Mouse (Mus musculus) embryo, embryonic 11 days (tissue): ENCODE data around the gene Atp5d.

Experiments used
- DNase-seq: peaks from one replicate; pipeline ENCODE4 v3.0.0-alpha.2; 2015

The Atp5d gene

GRCm38 (mm10) chr10:80169070-80169469 is 30.6 kb downstream of the Atp5d start:
- DNase-seq = no peak

- DNase-seq = no peak
Observed at GRCm38 (mm10) chr10:80169651-80170050, 31.2 kb downstream of the Atp5d start.

- DNase-seq = no peak
Observed at GRCm38 (mm10) chr10:80170052-80170451, 31.6 kb downstream of the Atp5d start.

- no peak for DNase-seq
Observed at GRCm38 (mm10) chr10:80170601-80171021, 32.2 kb downstream of the Atp5d start.

- no peak for DNase-seq
Observed at GRCm38 (mm10) chr10:80171252-80171651, 32.8 kb downstream of the Atp5d start.

DNA sequence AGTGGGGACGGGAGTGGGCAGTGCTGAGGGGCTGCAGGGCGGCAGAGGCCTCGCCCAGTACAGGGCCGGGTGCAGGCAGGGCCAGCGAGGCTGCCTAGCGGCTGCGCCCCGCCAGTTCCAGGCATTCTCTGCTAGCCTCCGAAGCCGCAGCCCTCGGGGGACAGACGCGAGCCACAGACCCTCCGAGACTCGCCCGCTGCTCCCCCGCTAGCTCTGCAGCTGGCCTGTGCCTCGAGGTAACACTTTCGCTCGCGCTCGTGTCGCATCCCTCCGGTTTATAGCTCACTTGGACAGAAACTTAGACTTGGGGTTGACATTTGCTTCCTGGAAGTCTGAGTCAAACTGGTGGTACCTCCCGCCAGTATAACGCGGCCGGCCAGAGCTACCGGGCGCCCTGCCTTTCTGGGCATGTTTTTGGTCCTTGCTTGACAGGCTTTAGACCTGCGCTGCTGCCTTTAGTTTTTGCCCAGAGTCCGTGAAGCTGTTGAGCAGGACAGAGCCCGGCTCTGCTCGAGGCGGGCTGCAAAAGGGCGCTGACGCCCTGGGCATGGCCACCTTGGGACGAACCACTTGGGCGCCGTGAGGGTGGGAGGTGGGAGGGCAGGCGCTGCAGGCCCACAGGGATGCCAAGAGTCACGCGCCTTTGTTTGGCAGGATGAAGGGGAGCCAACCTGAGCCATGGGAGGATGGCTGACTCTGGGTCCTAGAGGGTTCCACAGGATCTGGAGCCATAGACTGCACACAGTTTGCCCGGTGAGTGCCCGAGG is 33.5 kb downstream of the Atp5d start:
- no peak for DNase-seq

- DNase-seq = peak; percentile 94
Observed at GRCm38 (mm10) chr10:80172527-80173292, 34.3 kb downstream of the Atp5d start, which contains the start of gene 1600002K03Rik. Gene 1600002K03Rik, plus strand, starts transcription at chr10:80172944.

- DNase-seq = no peak
Observed at GRCm38 (mm10) chr10:80173358-80173757, 34.9 kb downstream of the Atp5d start.

DNA sequence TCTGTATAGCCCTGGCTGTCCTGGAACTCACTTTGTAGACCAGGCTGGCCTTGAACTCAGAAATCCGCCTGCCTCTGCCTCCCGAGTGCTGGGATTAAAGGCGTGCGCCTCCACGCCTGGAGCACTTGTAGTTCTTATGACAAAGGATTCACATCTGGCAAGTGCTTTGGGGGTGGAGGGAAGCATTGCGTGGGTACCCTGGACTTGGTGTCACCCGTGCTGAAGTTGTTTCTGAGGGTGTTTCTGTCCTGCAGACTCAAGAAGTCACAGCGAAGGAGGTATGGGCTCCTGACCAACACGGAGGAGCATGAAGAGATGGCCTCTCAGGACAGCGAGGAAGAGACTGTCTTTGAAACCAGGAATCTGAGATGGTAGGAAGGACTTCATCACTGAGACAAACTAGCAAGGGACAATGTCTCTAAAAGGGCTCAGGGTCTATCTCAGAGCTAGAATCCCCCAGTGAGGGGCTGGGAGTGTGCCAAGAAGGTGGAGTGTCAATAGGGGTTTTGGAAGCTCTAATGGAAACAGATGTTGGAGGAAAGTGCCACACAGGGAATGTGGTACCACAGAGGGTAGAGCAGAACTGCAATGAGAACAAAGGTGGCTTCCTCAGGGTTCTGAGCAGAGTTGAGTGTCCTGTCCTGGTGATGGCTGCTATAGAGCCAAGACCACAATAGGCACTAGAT is 35.7 kb downstream of the Atp5d start:
- no peak for DNase-seq

GRCm38 (mm10) chr10:80174705-80175104 is 36.3 kb downstream of the Atp5d start:
- peak; percentile 80 for DNase-seq

DNA sequence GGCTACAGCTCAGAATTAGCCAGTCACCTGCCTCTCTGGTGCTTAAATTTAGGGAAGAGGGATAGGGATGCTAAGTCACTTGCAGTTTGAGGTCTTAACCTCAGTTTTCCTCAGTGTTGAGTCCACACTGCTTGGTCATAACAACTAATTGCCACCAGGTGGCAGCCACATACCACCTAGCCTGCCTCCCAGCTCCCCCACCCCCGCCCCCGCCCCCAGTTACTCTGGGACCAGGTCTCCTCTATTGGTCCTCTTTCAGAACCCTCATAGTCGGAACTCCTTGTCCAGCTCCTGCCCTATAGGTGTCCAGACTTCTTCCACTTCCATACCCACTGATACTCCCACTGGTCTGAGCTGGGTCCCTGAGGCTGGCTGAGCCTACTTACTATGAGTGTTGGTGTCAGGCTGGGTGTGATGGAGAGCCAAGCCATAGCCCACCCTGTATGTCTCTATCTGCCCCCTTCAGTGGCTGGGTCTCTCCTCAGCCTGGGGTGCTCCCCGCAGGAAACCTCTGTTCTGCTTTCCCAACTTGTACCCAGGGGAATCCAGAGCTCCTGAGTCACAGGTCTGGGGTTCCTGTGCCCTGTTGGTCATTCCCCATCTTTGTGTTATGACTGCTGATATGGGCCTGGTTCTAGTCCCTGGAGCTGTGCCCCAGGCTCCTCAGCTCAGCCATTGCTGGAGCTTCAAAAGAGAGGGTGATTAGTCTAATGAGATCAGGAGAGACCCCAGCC is 37.3 kb downstream of the Atp5d start:
- peak; percentile 64 for DNase-seq

DNA sequence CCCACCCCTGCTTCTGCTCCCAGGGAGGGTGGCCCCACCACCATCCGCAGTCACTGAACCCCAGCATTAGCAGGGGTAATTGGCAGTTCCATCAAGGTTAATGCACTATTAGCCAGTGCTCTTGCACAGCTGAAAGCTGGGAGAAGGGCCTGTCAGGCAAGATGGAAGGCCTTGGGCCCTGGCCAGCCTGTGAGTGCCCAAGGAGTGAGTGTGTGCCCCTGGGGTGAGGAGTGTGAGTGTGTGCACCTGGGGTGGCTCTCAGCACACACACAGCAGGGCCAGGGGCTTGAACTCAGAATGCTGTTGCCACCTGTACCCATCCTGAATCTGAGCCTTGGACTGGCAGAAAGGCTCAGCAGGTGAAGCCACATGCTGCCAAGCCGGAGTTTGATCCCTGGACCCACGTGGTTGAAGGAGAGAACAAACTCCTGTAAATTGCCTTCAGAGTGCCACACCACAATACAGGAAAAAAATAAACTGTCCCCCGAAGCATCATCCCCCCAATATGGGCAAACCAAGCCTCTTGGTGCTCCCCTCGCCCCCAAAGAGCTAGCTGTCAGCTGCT is 37.9 kb downstream of the Atp5d start:
- no peak for DNase-seq

DNA sequence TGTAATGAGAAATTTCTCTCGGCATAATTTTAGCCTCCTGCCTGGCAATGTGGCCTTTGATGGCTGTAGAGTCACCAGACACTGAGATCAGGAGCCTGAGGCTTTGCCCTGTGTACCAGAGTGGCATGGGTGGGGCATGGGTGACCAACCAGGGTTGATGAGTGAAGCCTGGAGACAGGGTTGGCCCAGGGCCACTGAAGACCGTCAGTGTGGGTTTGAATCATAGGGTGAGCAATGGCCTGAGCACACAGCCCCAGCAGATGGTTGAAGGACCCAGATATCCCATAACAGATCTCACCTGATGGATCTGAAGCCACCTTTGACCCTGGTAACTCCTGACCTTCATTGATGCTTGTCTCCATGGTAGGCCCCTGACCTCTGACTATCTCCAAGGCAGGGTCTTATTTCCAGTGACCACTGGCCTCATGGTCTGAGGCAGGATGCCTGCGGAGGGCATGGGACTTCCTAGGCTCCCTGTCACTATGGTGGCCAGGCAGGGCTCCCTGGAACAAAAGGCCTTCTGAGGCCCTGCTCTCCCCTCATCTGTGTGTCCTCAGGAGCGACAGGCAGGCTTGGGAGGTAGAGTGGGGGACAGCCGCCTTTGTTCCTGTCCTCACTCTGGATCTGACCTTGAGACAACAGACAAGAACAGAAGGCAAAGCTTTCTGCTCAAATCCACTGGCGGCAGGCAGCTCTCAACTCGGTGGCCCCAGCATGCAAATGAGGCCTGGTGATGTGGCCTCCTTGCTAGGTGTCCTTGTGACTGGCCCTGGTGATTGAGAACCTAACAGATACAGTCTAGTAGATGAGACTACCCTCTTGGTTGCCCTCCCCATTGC is 39.2 kb downstream of the Atp5d start:
- no peak for DNase-seq

DNA sequence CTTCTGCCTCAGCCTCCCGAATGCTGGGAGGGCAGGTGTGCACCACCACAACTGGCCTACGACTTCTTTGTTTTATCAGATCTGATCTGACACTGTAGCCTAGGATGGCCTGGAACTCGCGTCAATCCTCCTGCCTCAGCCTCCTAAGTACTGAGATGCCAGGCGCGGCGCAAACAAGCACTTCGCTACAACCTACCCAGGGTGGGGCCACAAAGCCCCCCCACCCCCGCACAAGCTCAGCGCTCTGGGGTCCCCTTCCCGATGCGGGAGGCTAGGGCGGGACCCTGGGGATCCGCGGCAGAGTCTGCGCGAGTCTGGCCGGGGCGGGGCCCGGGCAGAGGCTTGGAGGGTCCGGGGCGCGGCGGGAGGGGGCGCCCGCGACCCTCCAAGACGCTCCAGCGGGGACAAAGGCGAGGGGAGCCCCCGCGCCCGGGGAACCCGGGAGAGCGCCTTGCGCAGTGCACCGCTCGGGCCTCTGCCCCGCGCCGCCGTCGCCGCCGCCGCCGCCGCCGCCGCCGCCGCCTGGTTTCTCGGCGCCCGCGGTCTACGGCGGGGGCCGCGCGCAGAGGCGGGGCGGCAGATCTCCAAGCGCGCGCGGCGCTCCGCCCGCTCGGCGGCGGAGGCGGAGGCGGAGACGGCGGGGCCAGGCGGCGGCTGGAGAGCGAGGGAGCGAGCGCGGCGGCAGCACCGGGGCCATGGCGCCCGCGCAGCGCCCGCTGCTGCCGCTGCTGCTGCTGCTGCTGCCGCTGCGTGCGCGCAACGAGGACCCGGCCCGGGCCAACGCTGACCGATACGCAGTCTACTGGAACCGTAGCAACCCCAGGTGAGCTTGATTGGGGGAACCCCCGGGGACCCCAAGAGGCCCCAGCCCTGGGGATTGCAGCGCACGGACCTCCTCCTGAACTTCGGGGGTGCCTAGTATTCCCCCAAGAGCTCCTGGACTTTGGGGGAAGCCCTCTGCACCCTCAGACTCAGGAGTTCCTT is 40.9 kb downstream of the Atp5d start, which contains the start of gene Efna2:
Gene Efna2 (plus strand): TSS at position 415 of the 984 bp plus-strand sequence.
- peak; percentile 92 for DNase-seq

DNA sequence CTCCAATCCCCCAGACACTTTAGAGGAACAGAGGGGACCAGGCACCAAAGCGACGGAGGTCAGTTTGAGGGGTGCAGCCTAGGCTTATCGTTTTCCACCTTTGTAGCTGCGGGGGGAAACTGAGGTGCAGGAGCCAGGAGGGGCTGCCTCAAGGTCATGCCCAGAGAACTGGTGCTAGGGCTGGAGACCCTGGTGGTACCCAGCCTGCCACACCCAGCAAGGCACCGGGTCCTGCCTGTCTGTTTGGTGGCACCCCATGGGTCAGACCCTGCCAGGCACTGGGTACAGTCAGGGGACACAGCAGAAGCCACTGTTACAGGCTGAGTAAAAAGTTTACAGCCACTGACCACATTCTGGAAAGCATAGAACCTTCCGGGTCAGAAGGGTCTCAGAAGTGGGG is 41.9 kb downstream of the Atp5d start:
- DNase-seq = no peak

DNA sequence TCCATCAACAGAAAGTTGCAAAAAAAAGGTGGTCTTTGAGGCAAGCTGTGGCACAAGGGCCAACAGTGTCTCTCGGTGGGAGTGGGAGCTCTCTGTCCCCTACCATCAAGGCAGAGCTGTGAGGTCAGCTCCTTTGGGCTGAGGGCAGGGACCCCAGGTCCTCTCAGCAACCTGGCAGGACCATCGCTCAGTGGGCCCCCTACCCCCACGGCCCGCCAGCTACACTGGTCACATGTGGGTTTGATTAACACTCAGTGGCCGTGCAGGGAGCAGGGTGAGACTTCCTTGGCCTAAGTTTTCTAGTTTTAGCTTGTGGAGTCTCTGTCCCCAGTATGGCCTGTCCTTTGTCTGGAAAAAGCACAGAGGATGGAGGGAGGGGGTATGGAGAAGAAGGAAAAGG is 42.4 kb downstream of the Atp5d start:
- no peak for DNase-seq

- DNase-seq = no peak
Observed at GRCm38 (mm10) chr10:80182547-80182946, 44.1 kb downstream of the Atp5d start.

- DNase-seq = no peak
Observed at GRCm38 (mm10) chr10:80186649-80187048, 48.2 kb downstream of the Atp5d start.

DNA sequence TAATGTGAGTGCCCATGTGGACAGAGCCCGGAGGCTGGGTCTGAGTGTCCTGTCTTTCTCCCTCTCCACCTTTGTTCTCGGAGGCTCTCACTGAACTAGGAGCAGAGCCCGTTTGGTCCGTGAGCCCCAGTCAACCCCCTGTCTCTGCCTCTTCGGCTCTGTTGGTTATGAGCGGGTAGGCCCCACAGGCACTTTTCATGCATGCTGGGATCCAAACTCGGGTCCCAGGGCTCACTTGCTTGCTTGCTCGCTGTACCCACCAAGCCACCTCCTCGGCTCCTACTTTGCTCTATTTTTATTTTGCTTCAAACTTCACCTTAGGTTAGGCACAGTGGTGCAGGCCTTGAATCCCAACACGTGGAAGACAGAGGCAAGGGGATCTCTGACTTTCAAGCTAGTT is 49.3 kb downstream of the Atp5d start:
- DNase-seq = no peak

DNA sequence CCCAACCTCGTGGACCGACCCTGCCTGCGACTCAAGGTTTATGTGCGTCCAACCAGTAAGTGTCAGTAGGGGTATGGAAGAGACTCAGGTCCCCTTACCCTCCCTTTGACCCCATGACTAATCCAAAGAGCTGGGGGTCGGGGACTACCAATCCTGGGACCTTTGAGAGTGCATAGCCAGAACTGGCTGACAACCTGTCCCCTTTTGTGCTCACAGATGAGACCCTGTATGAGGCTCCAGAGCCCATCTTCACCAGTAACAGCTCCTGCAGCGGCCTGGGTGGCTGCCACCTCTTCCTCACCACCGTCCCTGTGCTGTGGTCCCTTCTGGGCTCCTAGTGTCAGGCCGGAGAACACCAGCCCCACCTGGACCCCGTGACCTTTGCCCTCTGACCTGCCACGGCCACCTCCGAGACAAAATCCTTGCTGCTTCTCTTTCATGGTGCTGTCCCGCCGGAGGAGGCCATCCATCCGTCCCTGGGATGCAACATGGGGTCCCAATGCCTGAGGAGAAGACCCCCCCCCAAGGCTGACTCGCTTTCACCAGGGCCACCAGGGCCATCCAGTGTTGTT is 50.1 kb downstream of the Atp5d start:
- DNase-seq = no peak
